Mouse (Mus musculus) megakaryocyte-erythroid progenitor cell, adult 5-6 weeks (primary cell): ENCODE data around the gene Zfp318. TPM values are rescaled to one million over a fixed set of nuclear protein-coding genes. Genes with fewer than 3 reads are reported as not detected.
A peak's percentile ranks its signal among the peaks of the same experiment; 100 is the strongest.

Experiments used
- ATAC-seq: replicated peaks from 2 replicates; pipeline ENCODE4 v1.8.0; 2016; ENCODE audit warnings: mild to moderate bottlenecking, inconsistent platforms; ENCODE audit not compliant: severe bottlenecking, poor library complexity, low FRiP score, low TSS enrichment
- total RNA-seq, 2 experiments: library from RNA; stranded (forward) in 1 of 2; stranded (reverse) in 1 of 2; fragments of 200-1000, 215-1000 nt in 1 of 2; fragments of >200 nt in 1 of 2; fragmentation: Nextera tagmentation in 1 of 2; gene quantifications; 2 replicates each; pipeline ENCODE4 v1.2.3; 2014 to 2017

Zfp318 gene
- total RNA-seq, 2 experiments from 2014 or later, result 14.3 to 41.5 TPM

DNA sequence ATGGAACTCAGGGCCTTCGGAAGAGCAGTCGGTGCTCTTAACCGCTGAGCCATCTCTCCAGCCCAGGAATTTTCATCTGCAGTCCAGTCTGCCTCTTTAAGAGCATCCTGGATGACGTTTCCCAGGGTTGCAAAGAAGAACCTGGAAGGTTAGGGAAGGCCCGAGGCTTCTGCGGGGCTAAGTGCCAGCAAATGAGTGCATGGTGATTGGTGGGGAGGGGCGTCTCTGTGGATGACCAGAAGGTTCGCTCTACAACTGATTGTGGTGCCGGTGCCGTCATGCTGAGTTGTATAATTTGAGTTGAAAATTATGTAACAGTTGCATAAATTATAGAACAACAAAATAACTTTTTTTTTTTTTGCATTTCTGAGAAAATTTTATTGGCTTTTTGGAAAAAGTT is 55.6 kb downstream of the Zfp318 start:
- ATAC-seq, result no peak

GRCm38 (mm10) chr17:46444839-46445579 is 61.5 kb downstream of the Zfp318 start:
- ATAC-seq, result no peak

DNA sequence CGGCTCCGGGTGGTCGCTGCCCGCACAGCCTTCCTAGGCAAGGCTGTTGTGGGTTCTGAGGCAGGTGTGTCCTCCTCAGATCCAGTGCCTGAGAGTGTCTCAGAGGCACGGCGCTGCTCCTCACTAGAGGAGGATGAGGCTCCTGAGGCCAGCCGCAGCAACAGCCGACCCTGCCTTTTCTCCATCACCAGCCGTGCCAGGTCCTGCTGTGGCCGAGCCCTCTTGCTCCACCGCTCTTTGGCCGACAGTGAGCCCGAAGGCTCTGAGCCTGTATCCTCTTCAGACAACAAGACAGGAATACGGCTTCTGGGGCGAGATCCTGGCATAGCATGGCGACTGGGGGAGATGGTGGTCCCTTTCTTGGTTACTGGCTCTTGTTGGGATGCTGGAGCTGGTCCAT is 62.7 kb downstream of the Zfp318 start:
- no peak for ATAC-seq

GRCm38 (mm10) chr17:46452683-46453082 is 69.2 kb downstream of the Zfp318 start:
- no peak for ATAC-seq

- no peak for ATAC-seq
These were observed 69.9 kb downstream of the Zfp318 start for GRCm38 (mm10) chr17:46453302-46453948.

DNA sequence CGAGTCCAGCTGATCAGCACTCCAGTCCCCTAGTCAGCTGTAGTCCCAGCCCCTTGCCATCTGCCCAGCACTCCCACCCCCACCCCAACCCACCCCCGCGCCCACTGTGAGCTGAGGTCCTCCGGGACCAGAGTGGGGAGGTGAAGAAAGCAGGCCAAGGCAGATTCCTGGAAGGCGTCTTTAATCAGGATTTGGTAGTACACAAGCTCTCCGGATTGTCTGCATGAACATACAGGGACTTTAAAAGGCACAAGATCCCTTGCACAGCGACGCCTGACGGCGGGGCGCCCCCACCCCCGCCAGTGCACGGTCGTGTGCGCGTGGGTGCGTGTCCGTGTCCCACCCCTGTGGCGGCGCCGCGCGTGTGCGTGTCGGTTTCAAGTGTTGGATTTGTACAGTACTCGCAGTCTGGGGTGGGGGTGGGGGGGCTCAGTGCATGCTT is 70.5 kb downstream of the Zfp318 start:
- no peak for ATAC-seq

DNA sequence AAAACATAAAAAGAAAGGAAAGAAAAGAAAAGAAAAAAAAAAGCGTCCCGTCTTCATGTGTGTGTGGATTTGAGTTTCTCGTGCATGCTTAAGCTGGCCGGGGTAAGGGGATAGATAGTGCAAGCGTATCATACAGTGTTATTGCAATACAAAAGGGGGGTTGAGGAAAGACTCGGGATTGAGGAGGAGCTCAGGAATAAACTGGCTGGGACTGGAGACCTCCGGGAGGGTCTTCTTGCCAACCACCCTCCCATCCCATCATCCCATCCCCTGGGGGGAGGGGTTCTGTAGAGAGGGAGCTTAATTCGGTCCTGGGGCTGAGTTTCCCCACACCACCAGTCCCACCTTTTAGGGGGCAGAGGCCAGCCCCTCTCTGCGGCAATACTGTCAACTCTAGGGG is 71.0 kb downstream of the Zfp318 start:
- ATAC-seq, result no peak

GRCm38 (mm10) chr17:46455110-46455691 is 71.7 kb downstream of the Zfp318 start:
- no peak for ATAC-seq

GRCm38 (mm10) chr17:46457791-46458190 is 74.3 kb downstream of the Zfp318 start:
- ATAC-seq, result peak; percentile 44; the same call in 1 of the 2 replicates

GRCm38 (mm10) chr17:46458439-46458838 is 74.9 kb downstream of the Zfp318 start:
- no peak for ATAC-seq

DNA sequence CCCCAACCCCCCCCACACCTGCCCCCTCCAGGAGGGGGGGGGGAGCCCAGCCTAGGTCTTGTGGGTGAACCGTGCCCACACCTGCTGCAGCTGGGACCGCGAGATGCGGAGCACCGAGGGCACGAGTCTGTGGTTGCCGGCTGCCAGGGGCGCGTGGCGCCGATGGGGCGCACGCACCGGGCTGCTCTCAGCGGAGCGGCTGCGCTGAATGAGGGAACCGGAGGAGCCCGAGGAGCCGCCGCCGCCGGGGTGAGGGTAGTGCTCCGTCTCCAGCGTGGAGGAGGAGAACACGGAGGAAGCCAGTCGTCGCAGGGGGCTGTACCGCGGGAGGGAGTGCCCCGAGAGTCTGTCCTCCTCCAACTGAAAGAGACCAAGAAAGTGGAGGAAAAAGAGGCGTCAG is 77.1 kb downstream of the Zfp318 start:
- ATAC-seq, result no peak

- ATAC-seq, result no peak
These were observed 77.8 kb downstream of the Zfp318 start for GRCm38 (mm10) chr17:46461347-46461746.

DNA sequence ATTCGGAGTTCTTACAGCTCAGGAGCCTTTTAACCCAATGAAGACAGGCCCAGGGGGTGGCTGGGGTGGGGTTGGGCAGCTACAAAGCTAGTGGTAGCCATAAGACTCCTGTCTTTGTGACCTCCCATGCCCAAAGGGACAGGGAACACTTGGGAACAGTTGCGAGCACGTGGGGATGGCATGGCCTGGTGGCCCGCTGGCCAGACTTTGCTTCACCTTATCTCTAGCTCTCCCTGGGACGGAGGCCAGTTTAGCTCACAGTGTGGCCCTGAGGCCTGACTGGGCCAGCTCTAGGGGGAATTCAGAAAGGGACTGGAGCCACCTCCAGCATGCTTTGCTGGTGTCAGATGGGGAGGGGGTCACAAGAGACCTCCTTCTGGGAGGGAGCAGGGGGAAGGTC is 78.7 kb downstream of the Zfp318 start:
- no peak for ATAC-seq

DNA sequence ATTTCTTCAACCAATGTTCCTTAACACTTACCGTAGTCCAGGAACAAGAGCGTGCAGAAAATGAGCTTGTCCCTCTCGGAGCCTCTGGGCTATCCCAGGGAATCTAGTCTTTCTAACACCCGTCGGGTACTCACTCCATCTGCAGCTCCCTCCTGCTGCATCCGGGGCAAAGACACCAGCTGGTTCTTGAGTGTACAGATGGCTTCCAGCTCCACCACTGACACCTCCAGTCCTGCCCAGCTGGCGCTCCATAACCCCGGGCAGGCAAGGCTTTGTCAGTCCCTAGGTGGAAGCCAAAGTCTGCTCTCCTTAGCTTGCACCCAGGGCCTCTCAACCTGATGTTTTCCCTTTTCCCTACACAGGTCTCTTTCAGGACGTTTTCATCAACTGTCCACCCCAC is 84.3 kb downstream of the Zfp318 start:
- ATAC-seq, result no peak

Other genes with a start within 250 kb of the Zfp318 start
- 4.3 TPM in 1 of 2 replicates, not detected in the other for gene Rsph9, start 239.5 kb upstream of the Zfp318 start, total RNA-seq (2014; fragmentation: Nextera tagmentation)
- not detected in 2 replicates for gene Rsph9, start 239.5 kb upstream of the Zfp318 start, total RNA-seq (2017)
- gene Mad2l1bp, start 230.2 kb upstream of the Zfp318 start, total RNA-seq (2014; fragmentation: Nextera tagmentation), result 15.4 and 16.1 TPM in 2 replicates
- 8.0 and 9.7 TPM in 2 replicates for gene Mad2l1bp, start 230.2 kb upstream of the Zfp318 start, total RNA-seq (2017)
- 47.9 and 52.5 TPM in 2 replicates for gene Gtpbp2, start 222.7 kb upstream of the Zfp318 start, total RNA-seq (2014; fragmentation: Nextera tagmentation)
- 23.7 and 24.6 TPM in 2 replicates for gene Gtpbp2, start 222.7 kb upstream of the Zfp318 start, total RNA-seq (2017)
- 19.9 and 27.9 TPM in 2 replicates for gene Polh, start 181.1 kb upstream of the Zfp318 start, total RNA-seq (2014; fragmentation: Nextera tagmentation)
- gene Polh, start 181.1 kb upstream of the Zfp318 start, total RNA-seq (2017), result 22.5 and 30.3 TPM in 2 replicates
- gene Xpo5, start 180.9 kb upstream of the Zfp318 start, total RNA-seq (2014; fragmentation: Nextera tagmentation), result 58.7 and 74.9 TPM in 2 replicates
- 74.0 and 81.7 TPM in 2 replicates for gene Xpo5, start 180.9 kb upstream of the Zfp318 start, total RNA-seq (2017)
- gene Polr1c, start 135.7 kb upstream of the Zfp318 start, total RNA-seq (2014; fragmentation: Nextera tagmentation), result 82.6 and 131 TPM in 2 replicates
- 54.1 and 89.4 TPM in 2 replicates for gene Polr1c, start 135.7 kb upstream of the Zfp318 start, total RNA-seq (2017)
- 65.9 and 69.9 TPM in 2 replicates for gene Yipf3, start 135.7 kb upstream of the Zfp318 start, total RNA-seq (2014; fragmentation: Nextera tagmentation)
- 32.9 and 38.5 TPM in 2 replicates for gene Yipf3, start 135.7 kb upstream of the Zfp318 start, total RNA-seq (2017)
- gene Lrrc73, start 130.2 kb upstream of the Zfp318 start, total RNA-seq (2014; fragmentation: Nextera tagmentation), result 0.66 and 2.7 TPM in 2 replicates
- gene Lrrc73, start 130.2 kb upstream of the Zfp318 start, total RNA-seq (2017), result 0.38 TPM in 1 of 2 replicates, not detected in the other
- 20.1 and 24.5 TPM in 2 replicates for gene Tjap1, start 100.7 kb upstream of the Zfp318 start, total RNA-seq (2014; fragmentation: Nextera tagmentation)
- 15.8 and 18.5 TPM in 2 replicates for gene Tjap1, start 100.7 kb upstream of the Zfp318 start, total RNA-seq (2017)
- not detected in 2 replicates for gene Dlk2, start 86.3 kb upstream of the Zfp318 start, total RNA-seq (2014; fragmentation: Nextera tagmentation)
- gene Dlk2, start 86.3 kb upstream of the Zfp318 start, total RNA-seq (2017), result not detected in 2 replicates
- 5.8 and 7.0 TPM in 2 replicates for gene Abcc10, start 55.4 kb upstream of the Zfp318 start, total RNA-seq (2014; fragmentation: Nextera tagmentation)
- gene Abcc10, start 55.4 kb upstream of the Zfp318 start, total RNA-seq (2017), result 1.6 and 8.7 TPM in 2 replicates
- not detected in 2 replicates for gene Crip3, start 45.2 kb downstream of the Zfp318 start, total RNA-seq (2014; fragmentation: Nextera tagmentation)
- gene Crip3, start 45.2 kb downstream of the Zfp318 start, total RNA-seq (2017), result not detected in 2 replicates
- not detected in 2 replicates for gene Slc22a7, start 54.7 kb downstream of the Zfp318 start, total RNA-seq (2014; fragmentation: Nextera tagmentation)
- not detected in 2 replicates for gene Slc22a7, start 54.7 kb downstream of the Zfp318 start, total RNA-seq (2017)
- gene Ttbk1, start 103.9 kb downstream of the Zfp318 start, total RNA-seq (2014; fragmentation: Nextera tagmentation), result 0.10 TPM in 1 of 2 replicates, not detected in the other
- gene Ttbk1, start 103.9 kb downstream of the Zfp318 start, total RNA-seq (2017), result 0.14 TPM in 1 of 2 replicates, not detected in the other
- 49.4 and 60.5 TPM in 2 replicates for gene Dnph1, start 113.0 kb downstream of the Zfp318 start, total RNA-seq (2014; fragmentation: Nextera tagmentation)
- gene Dnph1, start 113.0 kb downstream of the Zfp318 start, total RNA-seq (2017), result 15.6 and 27.7 TPM in 2 replicates
- 14.1 and 19.6 TPM in 2 replicates for gene Cul9, start 162.7 kb downstream of the Zfp318 start, total RNA-seq (2014; fragmentation: Nextera tagmentation)
- 2.5 and 4.8 TPM in 2 replicates for gene Cul9, start 162.7 kb downstream of the Zfp318 start, total RNA-seq (2017)
- 26.2 and 44.3 TPM in 2 replicates for gene Srf, start 172.4 kb downstream of the Zfp318 start, total RNA-seq (2014; fragmentation: Nextera tagmentation)
- gene Srf, start 172.4 kb downstream of the Zfp318 start, total RNA-seq (2017), result 19.3 and 20.5 TPM in 2 replicates
- 0.12 and 0.20 TPM in 2 replicates for gene Ptk7, start 245.8 kb downstream of the Zfp318 start, total RNA-seq (2014; fragmentation: Nextera tagmentation)
- 0.14 and 0.53 TPM in 2 replicates for gene Ptk7, start 245.8 kb downstream of the Zfp318 start, total RNA-seq (2017)